In the genomic region with DNA sequence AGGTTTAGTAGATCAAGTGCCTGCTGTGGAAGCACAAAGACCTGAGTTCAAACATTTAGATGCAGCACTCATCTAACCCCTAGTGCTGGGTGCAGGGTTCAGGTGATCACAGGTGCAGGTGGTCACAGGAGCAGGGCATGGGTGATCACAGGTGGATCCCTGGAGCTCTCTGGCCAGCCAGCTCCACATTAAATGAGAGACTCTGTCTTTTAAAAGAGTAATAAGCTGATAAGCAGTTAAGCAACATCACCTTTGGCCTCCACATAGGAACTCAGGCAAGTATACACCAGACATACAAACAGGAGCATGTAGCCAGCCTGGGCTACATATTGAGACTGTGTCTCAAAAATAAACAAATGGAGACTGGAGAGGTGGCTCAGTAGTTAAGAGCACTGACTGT, we compare ENCODE assay signal across 16 mouse cellular contexts. TPM values are rescaled to one million over a fixed set of nuclear protein-coding genes. Genes with fewer than 3 reads are reported as not detected.
DNase-seq lines count a peak whose midpoint lies in the region; ATAC-seq and TF ChIP-seq lines count a peak whose summit lies in the region.
"Had no signal": no experiment of that assay in that cellular context is flagged by ENCODE, and none has a peak within 500 bp of the region (broad histone marks: within the 10 kb centered on the region; RNA-seq: fewer than 3 reads in every experiment).

No protein-coding gene starts in this region.

- TF ChIP-seq EP300 in liver, postnatal 0 days (IDR thresholded peaks at IDR 0.05; ENCODE audit: low read depth): no peak

- DNase-seq in liver, postnatal 0 days: no peak
- DNase-seq in hindbrain, embryonic 11.5 days (ENCODE audit: low spot score): no peak
- DNase-seq: cerebellum, adult 9-11 months; cerebellum, postnatal 36 days had no signal

- H3K27ac ChIP-seq in heart, embryonic 15.5 days: peak overlapping the region; percentile 76
- no peak overlapping the region; the same call in 1 of the 2 replicates for H3K27ac ChIP-seq in heart, embryonic 12.5 days (ENCODE audit: poor library complexity, severe bottlenecking)
- H3K27ac ChIP-seq in liver, postnatal 0 days (ENCODE audit: low read depth): no peak overlapping the region
- no peak overlapping the region for H3K27ac ChIP-seq in liver, embryonic 12.5 days
- H3K27ac ChIP-seq in small intestine, adult 2 months (ENCODE audit: insufficient read depth, low read depth, low read length): peak overlapping the region; percentile 13; the same call in 1 of the 2 replicates
- H3K27ac ChIP-seq in hindbrain, embryonic 11.5 days (ENCODE audit: low read depth, low read length): no peak overlapping the region
- H3K27ac ChIP-seq: embryonic facial prominence, embryonic 13.5 days; forebrain, embryonic 12.5 days; hindbrain, embryonic 13.5 days; hindbrain, postnatal 0 days had no signal

- TF ChIP-seq CTCF in liver, postnatal 0 days (IDR thresholded peaks at IDR 0.05; ENCODE audit: low read depth): no peak
- no peak for TF ChIP-seq CTCF in small intestine, adult 2 months (IDR thresholded peaks at IDR 0.05; ENCODE audit: extremely low read depth, insufficient read length, insufficient replicate concordance, low read depth, low read length)

- peaks cover 12% of the 10 kb centered on the region; the same call in 1 of the 2 replicates for H3K36me3 ChIP-seq in heart, embryonic 15.5 days
- peaks cover 12% of the 10 kb centered on the region for H3K36me3 ChIP-seq in heart, embryonic 12.5 days
- no peaks in the 10 kb centered on the region for H3K36me3 ChIP-seq in liver, postnatal 0 days (replicated peaks; ENCODE audit: insufficient read depth, low read length)
- peaks cover 18% of the 10 kb centered on the region for H3K36me3 ChIP-seq in liver, embryonic 12.5 days
- H3K36me3 ChIP-seq in small intestine, adult 2 months (ENCODE audit: control insufficient read depth, insufficient read depth, low read length): 0 out of 2 replicates have a peak, but pooled peaks cover 2% of the 10 kb centered on the region
- H3K36me3 ChIP-seq in hindbrain, embryonic 11.5 days (ENCODE audit: control insufficient read depth, insufficient read depth, low read length): no peaks in the 10 kb centered on the region

- H3K9ac ChIP-seq in heart, embryonic 15.5 days: no peak overlapping the region
- no peak overlapping the region for H3K9ac ChIP-seq in heart, embryonic 12.5 days
- no peak overlapping the region for H3K9ac ChIP-seq in liver, postnatal 0 days (replicated peaks)
- no peak overlapping the region for H3K9ac ChIP-seq in liver, embryonic 12.5 days
- no peak overlapping the region for H3K9ac ChIP-seq in hindbrain, embryonic 11.5 days (ENCODE audit: low read depth, low read length)
- H3K9ac ChIP-seq: embryonic facial prominence, embryonic 13.5 days; forebrain, embryonic 12.5 days; hindbrain, embryonic 13.5 days had no signal

- H3K27me3 ChIP-seq in heart, embryonic 15.5 days: no peaks in the 10 kb centered on the region
- H3K27me3 ChIP-seq in heart, embryonic 12.5 days (replicated peaks): no peaks in the 10 kb centered on the region
- no peaks in the 10 kb centered on the region for H3K27me3 ChIP-seq in liver, postnatal 0 days (ENCODE audit: insufficient read depth, low read length)
- no peaks in the 10 kb centered on the region for H3K27me3 ChIP-seq in liver, embryonic 12.5 days (replicated peaks)
- H3K27me3 ChIP-seq in small intestine, adult 2 months (ENCODE audit: control insufficient read depth, insufficient read depth, low read length): no peaks in the 10 kb centered on the region
- no peaks in the 10 kb centered on the region for H3K27me3 ChIP-seq in hindbrain, embryonic 11.5 days (ENCODE audit: control insufficient read depth, insufficient read depth, low read length)
- H3K27me3 ChIP-seq: CH12.LX; embryonic facial prominence, embryonic 13.5 days; forebrain, embryonic 12.5 days; hindbrain, embryonic 13.5 days; Patski had no signal

- peaks cover 20% of the 10 kb centered on the region for H3K4me1 ChIP-seq in heart, embryonic 15.5 days (replicated peaks)
- H3K4me1 ChIP-seq in heart, embryonic 12.5 days (replicated peaks): peaks cover 23% of the 10 kb centered on the region
- H3K4me1 ChIP-seq in liver, postnatal 0 days (ENCODE audit: insufficient read depth): no peaks in the 10 kb centered on the region
- peaks cover 9% of the 10 kb centered on the region for H3K4me1 ChIP-seq in liver, embryonic 12.5 days
- H3K4me1 ChIP-seq in small intestine, adult 2 months (ENCODE audit: control insufficient read depth, insufficient read depth, insufficient read length, low read length): peaks cover 4% of the 10 kb centered on the region
- no peaks in the 10 kb centered on the region for H3K4me1 ChIP-seq in hindbrain, embryonic 11.5 days (replicated peaks; ENCODE audit: control insufficient read depth, insufficient read depth, low read length)
- H3K4me1 ChIP-seq: embryonic facial prominence, embryonic 13.5 days; forebrain, embryonic 12.5 days; hindbrain, embryonic 13.5 days had no signal

- H3K4me3 ChIP-seq in heart, embryonic 15.5 days: no peak overlapping the region
- H3K4me3 ChIP-seq in heart, embryonic 12.5 days: no peak overlapping the region
- no peak overlapping the region for H3K4me3 ChIP-seq in liver, postnatal 0 days (ENCODE audit: low read depth, low read length)
- H3K4me3 ChIP-seq in liver, embryonic 12.5 days: no peak overlapping the region
- no peak overlapping the region for H3K4me3 ChIP-seq in small intestine, adult 2 months (ENCODE audit: low read depth, low read length)
- H3K4me3 ChIP-seq in hindbrain, embryonic 11.5 days (ENCODE audit: low read depth, low read length): no peak overlapping the region
- H3K4me3 ChIP-seq: embryonic facial prominence, embryonic 13.5 days; forebrain, embryonic 12.5 days; hindbrain, embryonic 13.5 days had no signal

- H3K4me2 ChIP-seq in heart, embryonic 15.5 days: no peak overlapping the region
- H3K4me2 ChIP-seq in heart, embryonic 12.5 days: no peak overlapping the region
- no peak overlapping the region for H3K4me2 ChIP-seq in liver, postnatal 0 days (ENCODE audit: low read depth, low read length)
- no peak overlapping the region for H3K4me2 ChIP-seq in liver, embryonic 12.5 days
- no peak overlapping the region for H3K4me2 ChIP-seq in hindbrain, embryonic 11.5 days (replicated peaks; ENCODE audit: low read depth, low read length)
- H3K4me2 ChIP-seq: embryonic facial prominence, embryonic 13.5 days; forebrain, embryonic 12.5 days; hindbrain, embryonic 13.5 days had no signal

- ATAC-seq in heart, embryonic 15.5 days (replicated peaks; ENCODE audit: insufficient number of reproducible peaks, insufficient read depth, low FRiP score, low read depth): no peak
- ATAC-seq in heart, embryonic 12.5 days (ENCODE audit: insufficient number of reproducible peaks, low FRiP score): no peak
- peak; percentile 40; the same call in 1 of the 2 replicates for ATAC-seq in liver, postnatal 0 days
- ATAC-seq in liver, embryonic 12.5 days: no peak
- ATAC-seq in hindbrain, embryonic 11.5 days (ENCODE audit: low FRiP score): no peak
- ATAC-seq: activated CD4-positive, CD25-positive, alpha-beta regulatory T cell, adult 4 months; forebrain, embryonic 16.5 days; hindbrain, postnatal 0 days; Patski had no signal

- no peak for TF ChIP-seq POLR2A in small intestine, adult 2 months (IDR thresholded peaks at IDR 0.05; ENCODE audit: low read depth, low read length)

- H3K9me3 ChIP-seq in heart, embryonic 15.5 days (replicated peaks): no peaks in the 10 kb centered on the region
- H3K9me3 ChIP-seq in heart, embryonic 12.5 days (replicated peaks): 0 out of 2 replicates have a peak, but pooled peaks cover 10% of the 10 kb centered on the region
- H3K9me3 ChIP-seq in liver, postnatal 0 days (ENCODE audit: low read length): no peaks in the 10 kb centered on the region
- H3K9me3 ChIP-seq in liver, embryonic 12.5 days (replicated peaks): peaks cover 6% of the 10 kb centered on the region; the same call in 1 of the 2 replicates
- no peaks in the 10 kb centered on the region for H3K9me3 ChIP-seq in hindbrain, embryonic 11.5 days (ENCODE audit: control insufficient read depth, low read length)
- H3K9me3 ChIP-seq: forebrain, embryonic 12.5 days; hindbrain, embryonic 13.5 days had no signal

RNA-seq across cellular contexts. Expression of a gene that starts 11.3 kb away (rescaled TPM):
- 66.5 and 66.6 TPM in 2 replicates for polyA plus RNA-seq in heart, embryonic 15.5 days (2015; fragmentation: Nextera tagmentation; extraction: Ambion mirVana)
- 62.0 and 62.7 TPM in 2 replicates for polyA plus RNA-seq in heart, embryonic 12.5 days (2016; fragmentation: Nextera tagmentation; extraction: Ambion mirVana)
- polyA plus RNA-seq in liver, postnatal 0 days (2015; fragmentation: Nextera tagmentation; extraction: Ambion mirVana): 12.8 and 16.5 TPM in 2 replicates
- 47.6 and 54.2 TPM in 2 replicates for polyA plus RNA-seq in liver, embryonic 12.5 days (2016; fragmentation: Nextera tagmentation; extraction: Ambion mirVana)
- 5.7 and 6.8 TPM in 2 replicates for polyA plus RNA-seq in small intestine, adult 2 months (2012; rRNA removed)
- polyA plus RNA-seq in hindbrain, embryonic 11.5 days (2014; fragmentation: Nextera tagmentation; extraction: Ambion mirVana): 49.0 and 58.2 TPM in 2 replicates

RNA-seq across cellular contexts. Expression of a gene that starts 27.3 kb away (rescaled TPM):
- polyA plus RNA-seq in heart, embryonic 15.5 days (2015; fragmentation: Nextera tagmentation; extraction: Ambion mirVana): 39.6 and 45.4 TPM in 2 replicates
- 53.6 and 57.7 TPM in 2 replicates for polyA plus RNA-seq in heart, embryonic 12.5 days (2016; fragmentation: Nextera tagmentation; extraction: Ambion mirVana)
- polyA plus RNA-seq in liver, postnatal 0 days (2015; fragmentation: Nextera tagmentation; extraction: Ambion mirVana): 16.0 and 20.7 TPM in 2 replicates
- polyA plus RNA-seq in liver, embryonic 12.5 days (2016; fragmentation: Nextera tagmentation; extraction: Ambion mirVana): 69.1 and 69.8 TPM in 2 replicates
- polyA plus RNA-seq in small intestine, adult 2 months (2012; rRNA removed): 0.44 and 1.4 TPM in 2 replicates
- 73.5 and 79.9 TPM in 2 replicates for polyA plus RNA-seq in hindbrain, embryonic 11.5 days (2014; fragmentation: Nextera tagmentation; extraction: Ambion mirVana)

Comparison
In these comparisons a context has a peak if more than half of its experiments do, and no peak if none do; other contexts are left out.
1. H3K27ac ChIP-seq: peak in heart, embryonic 15.5 days (single experiment) and small intestine, adult 2 months (single experiment); none in heart, embryonic 12.5 days (single experiment), liver, postnatal 0 days (single experiment), liver, embryonic 12.5 days (single experiment) and hindbrain, embryonic 11.5 days (single experiment).